Mouse (Mus musculus): ENCODE results near the gene Gadd45b.

Gene Gadd45b

GRCm38 (mm10) chr10:80929299-80930226 lies at the start of gene Gadd45b:
Gene Gadd45b (plus strand): TSS chr10:80930073.
- DNase-seq (ENCODE audit: low read depth, low spot score) = peak; percentile 97

GRCm38 (mm10) chr10:80880131-80880641 lies 49.7 kb upstream of the Gadd45b start:
- peak; percentile 13 for DNase-seq (ENCODE audit: low read depth, low spot score)

GRCm38 (mm10) chr10:80880901-80881300 lies 49.0 kb upstream of the Gadd45b start:
- no peak for DNase-seq (ENCODE audit: low read depth, low spot score)

- DNase-seq (ENCODE audit: low read depth, low spot score) = no peak
Measured at GRCm38 (mm10) chr10:80881301-80881700, 48.6 kb upstream of the Gadd45b start.

- no peak for DNase-seq (ENCODE audit: low read depth, low spot score)
Measured at GRCm38 (mm10) chr10:80887181-80887580, 42.7 kb upstream of the Gadd45b start.

GRCm38 (mm10) chr10:80895100-80895499 lies 34.8 kb upstream of the Gadd45b start:
- no peak for DNase-seq (ENCODE audit: low read depth, low spot score)

- DNase-seq (ENCODE audit: low read depth, low spot score) = no peak
Measured at GRCm38 (mm10) chr10:80895697-80896096, 34.2 kb upstream of the Gadd45b start.

- DNase-seq (ENCODE audit: low read depth, low spot score) = no peak
Measured at GRCm38 (mm10) chr10:80896581-80897485, 33.0 kb upstream of the Gadd45b start.

- peak; percentile 62 for DNase-seq (ENCODE audit: low read depth, low spot score)
Measured at GRCm38 (mm10) chr10:80897861-80898510, 31.9 kb upstream of the Gadd45b start.

- DNase-seq (ENCODE audit: low read depth, low spot score) = no peak
Measured at GRCm38 (mm10) chr10:80899074-80899473, 30.8 kb upstream of the Gadd45b start.

GRCm38 (mm10) chr10:80899591-80900317 lies 30.1 kb upstream of the Gadd45b start:
- DNase-seq (ENCODE audit: low read depth, low spot score) = no peak

- peak; percentile 100 for DNase-seq (ENCODE audit: low read depth, low spot score)
Measured at GRCm38 (mm10) chr10:80900318-80901247, 29.3 kb upstream of the Gadd45b start, which contains the start of gene Timm13. Gene Timm13 (minus strand): TSS chr10:80900969.

GRCm38 (mm10) chr10:80901409-80902272 lies 28.2 kb upstream of the Gadd45b start:
- no peak for DNase-seq (ENCODE audit: low read depth, low spot score)

GRCm38 (mm10) chr10:80902273-80902940 lies 27.5 kb upstream of the Gadd45b start:
- DNase-seq (ENCODE audit: low read depth, low spot score) = no peak

GRCm38 (mm10) chr10:80903282-80903681 lies 26.6 kb upstream of the Gadd45b start:
- DNase-seq (ENCODE audit: low read depth, low spot score) = no peak

- DNase-seq (ENCODE audit: low read depth, low spot score) = no peak
Measured at GRCm38 (mm10) chr10:80904004-80904693, 25.7 kb upstream of the Gadd45b start.

GRCm38 (mm10) chr10:80904709-80905108 lies 25.2 kb upstream of the Gadd45b start:
- no peak for DNase-seq (ENCODE audit: low read depth, low spot score)
